Mouse (Mus musculus) lung, postnatal 0 days (tissue): ENCODE data around the gene Loxl3. TPM values are rescaled to one million over a fixed set of nuclear protein-coding genes. Genes with fewer than 3 reads are reported as not detected.

Experiments used
- ATAC-seq: fragments of 200-750 bp; cut with Nextera tagmentation; 2 replicates; pipeline ENCODE4 v1.8.0; 2017; ENCODE audit warnings: moderate library complexity
- DNase-seq: peaks from one replicate; pipeline ENCODE4 v3.0.0-alpha.2; 2016; ENCODE audit warnings: low spot score
- H3K27ac ChIP-seq: fragments of 300-500 bp; sonication (generic); 2 replicates; pipeline ENCODE4 v1.5.1; 2014; ENCODE audit warnings: antibody characterized with exemption, mild to moderate bottlenecking, low read length, mixed read lengths
- H3K27me3 ChIP-seq: fragments of 300-500 bp; sonication (generic); replicated peaks from 2 replicates; pipeline ENCODE4 v1.6.1; 2014; ENCODE audit warnings: low read length, mixed read lengths; ENCODE audit not compliant: insufficient read depth
- H3K36me3 ChIP-seq: fragments of 300-500 bp; sonication (generic); 2 replicates; pipeline ENCODE4 v1.6.1; 2014; ENCODE audit warnings: low read length, mixed read lengths; ENCODE audit not compliant: insufficient read depth
- H3K4me1 ChIP-seq: fragments of 300-500 bp; sonication (generic); 2 replicates; pipeline ENCODE4 v1.6.1; 2014; ENCODE audit warnings: antibody characterized with exemption, low read depth, low read length, mixed read lengths; ENCODE audit not compliant: insufficient read depth
- H3K4me2 ChIP-seq: fragments of 300-500 bp; sonication (generic); replicated peaks from 2 replicates; pipeline ENCODE4 v1.6.1; 2014; ENCODE audit warnings: low read depth, mild to moderate bottlenecking, low read length, moderate library complexity, mixed read lengths
- H3K4me3 ChIP-seq: fragments of 300-500 bp; sonication (generic); 2 replicates; pipeline ENCODE4 v1.5.1; 2014; ENCODE audit warnings: low read depth, low read length
- H3K9ac ChIP-seq: fragments of 300-500 bp; sonication (generic); replicated peaks from 2 replicates; pipeline ENCODE4 v1.6.1; 2014; ENCODE audit warnings: low read depth, mild to moderate bottlenecking
- H3K9me3 ChIP-seq: fragments of 300-500 bp; sonication (generic); 2 replicates; pipeline ENCODE4 v1.6.1; 2016; ENCODE audit warnings: low read length, mixed read lengths
- CTCF ChIP-seq: IDR thresholded peaks from 2 replicates; pipeline ENCODE4 v1.5.1; 2016; ENCODE audit warnings: antibody characterized with exemption, mild to moderate bottlenecking
- EP300 ChIP-seq: IDR thresholded peaks from 2 replicates; pipeline ENCODE4 v1.6.1; 2016; ENCODE audit warnings: antibody characterized with exemption, mild to moderate bottlenecking, control low read depth
- WGBS: fragments of 180-500 bp; shearing (Covaris S2); extraction: QIAGEN DNeasy Blood & Tissue Kit; methylation state at CpG from one replicate; pipeline ENCODE4 v1.1.7; 2014; 5-methylcytosine and 5-hydroxymethylcytosine counted together
- polyA plus RNA-seq: library from polyadenylated mRNA; unstranded; fragments of >200 nt; fragmentation: Nextera tagmentation; extraction: Ambion mirVana; gene quantifications from 2 replicates; pipeline ENCODE4 v1.2.1, GENCODE M21; 2015

Gene Loxl3
- polyA plus RNA-seq, 1 experiment from 2014 or later = 10.1 TPM

DNA sequence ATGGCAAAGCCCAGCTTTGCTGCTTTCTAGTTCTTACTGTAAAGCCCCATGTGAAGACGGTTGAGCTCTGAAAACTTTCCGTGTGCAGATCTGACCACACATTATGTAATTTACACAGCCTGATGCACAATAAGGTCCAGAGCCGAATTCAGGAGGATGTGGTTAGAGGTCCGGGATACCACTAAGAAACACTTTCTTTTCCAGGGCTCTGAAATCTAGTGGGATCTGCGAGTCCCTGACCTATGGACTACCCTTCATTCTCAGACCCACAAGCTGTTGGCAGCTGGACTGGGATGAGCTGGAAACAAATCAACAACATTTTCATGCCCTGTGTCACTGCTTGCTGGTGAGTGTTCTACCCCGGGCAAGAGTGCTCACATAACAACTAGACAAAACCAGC lies 27.9 kb upstream of the Loxl3 start:
- peaks cover 4% of the 10 kb centered on the region; the same call in 1 of the 2 replicates for H3K4me1 ChIP-seq
- ATAC-seq (no peak), DNase-seq (no peak)
- no peak overlapping the region for H3K4me3 ChIP-seq
- no peaks in the 10 kb centered on the region for H3K36me3 ChIP-seq
- TF ChIP-seq CTCF (no peak), EP300 (no peak)
- 82% methylated on average over 6 of the region's 6 CpGs for WGBS
- no peak overlapping the region for H3K27ac ChIP-seq
- H3K27me3 ChIP-seq = no peaks in the 10 kb centered on the region
- H3K9me3 ChIP-seq = no peaks in the 10 kb centered on the region
- H3K4me2 ChIP-seq = no peak overlapping the region
- no peak overlapping the region for H3K9ac ChIP-seq

DNA sequence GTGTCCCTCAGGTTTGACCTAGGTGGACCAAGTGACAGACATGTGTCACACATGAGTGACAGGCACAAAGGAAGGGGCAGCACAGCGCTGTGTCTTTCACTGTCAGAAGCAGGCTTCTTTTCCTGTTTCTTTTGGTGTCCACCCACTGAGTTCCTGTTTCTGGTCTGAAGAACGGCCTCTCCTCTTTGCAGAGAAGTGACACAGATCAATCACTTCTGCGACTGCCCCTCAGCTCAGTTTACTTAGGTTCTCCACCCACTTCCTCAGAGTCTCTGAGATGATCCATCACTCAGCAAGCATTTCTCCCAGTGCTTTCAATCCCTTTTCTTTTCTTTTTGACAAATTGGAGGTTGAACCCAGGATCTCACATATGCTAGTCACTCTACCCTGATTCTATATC lies 25.3 kb upstream of the Loxl3 start:
- no peak for TF ChIP-seq CTCF
- TF ChIP-seq EP300 = peak; percentile 83
- no peak overlapping the region for H3K4me3 ChIP-seq
- no peaks in the 10 kb centered on the region for H3K9me3 ChIP-seq
- WGBS = 19% methylated on average over 3 of the region's 3 CpGs
- H3K4me2 ChIP-seq = no peak overlapping the region
- ATAC-seq (peak; percentile 66), DNase-seq (peak; percentile 64)
- H3K27me3 ChIP-seq = no peaks in the 10 kb centered on the region
- peaks cover 4% of the 10 kb centered on the region; the same call in 1 of the 2 replicates for H3K4me1 ChIP-seq
- H3K36me3 ChIP-seq = no peaks in the 10 kb centered on the region
- no peak overlapping the region for H3K9ac ChIP-seq
- no peak overlapping the region for H3K27ac ChIP-seq

DNA sequence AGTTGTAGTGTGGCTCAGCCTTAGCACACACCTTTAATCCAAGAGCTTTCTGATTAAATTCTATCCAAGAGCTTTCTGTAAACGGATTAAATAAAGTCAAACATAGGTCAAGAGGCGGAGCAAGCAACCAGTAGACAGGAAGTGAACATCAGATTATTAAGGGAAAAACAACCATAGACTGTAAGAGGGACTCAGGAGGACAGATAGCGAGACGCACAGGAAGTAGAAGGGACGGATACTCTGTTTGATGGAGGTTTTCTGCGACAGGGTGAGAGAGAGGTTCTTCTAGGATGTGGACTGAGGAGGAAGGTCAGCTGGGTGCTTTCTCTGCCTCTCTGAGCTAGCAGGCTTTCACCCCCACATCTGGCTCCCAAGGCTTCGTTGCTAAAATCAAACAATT lies 24.0 kb upstream of the Loxl3 start:
- H3K9ac ChIP-seq = no peak overlapping the region
- no peaks in the 10 kb centered on the region for H3K36me3 ChIP-seq
- ATAC-seq = 0 out of 2 replicates have a peak, but pooled peaks have one; percentile 25
- WGBS = 25% methylated on average over 7 of the region's 7 CpGs
- H3K27ac ChIP-seq = no peak overlapping the region
- H3K4me3 ChIP-seq = no peak overlapping the region
- no peak overlapping the region for H3K4me2 ChIP-seq
- H3K9me3 ChIP-seq = no peaks in the 10 kb centered on the region
- TF ChIP-seq EP300 = no peak
- no peak for TF ChIP-seq CTCF
- peak; percentile 28 for DNase-seq
- peaks cover 4% of the 10 kb centered on the region; the same call in 1 of the 2 replicates for H3K4me1 ChIP-seq
- no peaks in the 10 kb centered on the region for H3K27me3 ChIP-seq

DNA sequence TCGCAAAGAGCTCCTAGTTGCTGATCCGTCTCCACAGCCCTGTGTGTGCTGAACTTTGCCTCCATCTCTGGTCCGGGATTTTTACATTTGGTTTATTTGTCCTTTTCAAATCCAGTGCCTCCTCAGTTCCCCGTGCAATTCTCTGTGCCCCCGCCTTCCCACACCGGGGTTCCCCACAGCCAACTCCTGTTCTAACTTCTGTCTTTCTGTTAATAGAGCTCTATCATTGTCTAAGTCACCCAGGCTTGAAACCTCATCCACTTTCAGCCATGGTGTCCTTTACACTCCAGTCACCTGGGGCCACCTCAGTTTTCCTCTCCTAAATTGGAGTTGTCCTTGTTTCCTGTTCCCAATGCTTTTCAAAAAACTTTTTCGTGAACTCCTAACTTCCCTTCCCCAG lies 22.7 kb upstream of the Loxl3 start:
- Histone ChIP-seq H3K27ac (no peak overlapping the region), H3K4me1 (no peaks in the 10 kb centered on the region), H3K9ac (no peak overlapping the region), H3K4me2 (no peak overlapping the region), H3K27me3 (no peaks in the 10 kb centered on the region), H3K36me3 (no peaks in the 10 kb centered on the region), H3K4me3 (no peak overlapping the region), H3K9me3 (no peaks in the 10 kb centered on the region)
- ATAC-seq (no peak), DNase-seq (no peak)
- WGBS = 82% methylated on average over 7 of the region's 7 CpGs
- no peak for TF ChIP-seq CTCF
- TF ChIP-seq EP300 = no peak

DNA sequence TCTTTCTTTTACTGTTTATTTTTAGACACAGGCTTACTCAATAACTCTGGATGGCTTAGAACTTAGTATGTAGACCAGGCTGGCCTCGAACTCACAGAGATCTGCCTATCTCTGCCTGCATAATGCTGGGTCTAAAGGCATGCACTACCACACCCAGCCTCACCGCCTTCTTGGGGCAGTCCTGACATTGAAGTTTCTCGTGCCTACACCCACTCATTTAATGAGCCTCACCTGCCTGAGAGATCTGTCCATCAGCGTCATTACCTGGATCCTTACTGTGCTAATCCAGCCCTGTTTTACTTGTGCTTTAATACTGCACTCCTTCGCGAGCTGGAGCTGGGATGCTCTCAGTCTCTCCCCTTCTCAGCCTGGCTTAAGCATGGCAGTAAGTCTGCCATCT lies 22.2 kb upstream of the Loxl3 start:
- Histone ChIP-seq H3K4me3 (no peak overlapping the region), H3K4me2 (no peak overlapping the region), H3K27ac (no peak overlapping the region), H3K9ac (no peak overlapping the region), H3K4me1 (no peaks in the 10 kb centered on the region), H3K27me3 (no peaks in the 10 kb centered on the region), H3K9me3 (no peaks in the 10 kb centered on the region), H3K36me3 (no peaks in the 10 kb centered on the region)
- ATAC-seq (no peak), DNase-seq (no peak)
- 76% methylated on average over 6 of the region's 6 CpGs for WGBS
- TF ChIP-seq EP300 (no peak), CTCF (no peak)

DNA sequence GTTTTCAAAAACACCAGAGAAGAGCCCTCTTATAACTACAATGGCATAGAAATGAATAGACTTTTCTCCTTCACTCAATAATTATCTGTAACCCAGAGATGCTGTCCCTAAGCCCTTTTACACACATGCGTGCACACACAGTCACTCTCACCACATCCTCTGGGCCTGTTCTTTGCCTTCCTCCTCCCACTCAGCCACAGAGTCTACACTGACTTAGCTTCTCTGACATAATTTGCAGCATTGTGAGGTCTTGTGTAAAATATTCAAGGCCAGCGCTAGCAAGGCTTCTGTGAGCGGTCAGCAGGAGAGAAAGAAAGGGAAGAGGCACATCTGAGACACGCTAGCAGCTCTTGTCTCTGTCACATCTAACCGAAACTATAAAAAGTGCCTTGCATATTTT lies 20.5 kb upstream of the Loxl3 start:
- Histone ChIP-seq H3K27ac (no peak overlapping the region), H3K4me2 (no peak overlapping the region), H3K9ac (no peak overlapping the region), H3K36me3 (no peaks in the 10 kb centered on the region), H3K9me3 (no peaks in the 10 kb centered on the region), H3K4me1 (no peaks in the 10 kb centered on the region), H3K4me3 (no peak overlapping the region), H3K27me3 (no peaks in the 10 kb centered on the region)
- ATAC-seq = no peak
- TF ChIP-seq CTCF (no peak), EP300 (no peak)
- 67% methylated on average over 5 of the region's 5 CpGs for WGBS
- DNase-seq = no peak
